Mouse (Mus musculus): ENCODE measurements around the gene Hapln4. TPM values are rescaled to one million over a fixed set of nuclear protein-coding genes. Genes with fewer than 3 reads are reported as not detected.

Hapln4 gene
- total RNA-seq, 2 experiments from 2014 or later = 62.6 to 71.8 TPM

- DNase-seq (ENCODE audit: low spot score in 2 of 2) = peak; percentile 81 to 83
- intact Hi-C loops (cut with DNase I) = no loop called here
These were observed 48.1 kb downstream of the Hapln4 start, which contains the start of gene Nr2c2ap for GRCm38 (mm10) chr8:70131166-70131883. Nr2c2ap (plus strand) TSS chr8:70131333.

- DNase-seq (ENCODE audit: low spot score in 2 of 2) = no peak
- intact Hi-C loops (cut with DNase I) = no loop called here
These were observed 50.8 kb downstream of the Hapln4 start for GRCm38 (mm10) chr8:70134086-70134485.

- intact Hi-C loops (cut with DNase I) = no loop called here
- no peak for DNase-seq (ENCODE audit: low spot score in 2 of 2)
These were observed 51.7 kb downstream of the Hapln4 start for GRCm38 (mm10) chr8:70134931-70135330.

DNA sequence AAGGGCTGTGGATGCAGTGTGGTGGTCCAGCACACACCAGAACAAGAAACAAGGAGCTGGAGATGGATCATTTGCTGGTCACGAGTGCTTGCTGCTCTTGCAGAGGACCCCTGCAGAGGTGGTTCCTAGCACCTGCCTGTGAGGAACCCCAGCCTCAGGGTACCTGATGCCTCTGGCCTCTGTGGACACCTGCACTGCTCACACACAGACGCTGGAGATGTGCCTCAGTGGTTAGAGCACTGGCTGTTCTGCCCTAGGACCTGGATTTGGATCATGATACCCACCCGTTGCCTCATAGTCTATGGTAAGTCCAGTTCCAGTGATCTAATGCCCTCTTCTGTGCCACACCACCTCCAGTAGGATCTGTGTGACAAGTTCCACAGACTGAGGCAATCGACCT, 53.3 kb downstream of the Hapln4 start:
- no peak for DNase-seq (ENCODE audit: low spot score in 2 of 2)
- intact Hi-C loops (cut with DNase I) = no loop called here

- DNase-seq (ENCODE audit: low spot score in 2 of 2) = no peak
- intact Hi-C loops (cut with DNase I) = no loop called here
These were observed 54.6 kb downstream of the Hapln4 start for GRCm38 (mm10) chr8:70137890-70138289.

GRCm38 (mm10) chr8:70139026-70139857, 56.0 kb downstream of the Hapln4 start, which contains the start of the genes Rfxank, Borcs8 and Mef2b:
Rfxank (minus strand) TSS chr8:70139154.
Borcs8 (plus strand) TSS chr8:70139499.
Mef2b (plus strand) TSS chr8:70139711.
- intact Hi-C loops (cut with DNase I) = no loop called here
- peak; percentile 98 to 99 for DNase-seq (ENCODE audit: low spot score in 2 of 2)

DNA sequence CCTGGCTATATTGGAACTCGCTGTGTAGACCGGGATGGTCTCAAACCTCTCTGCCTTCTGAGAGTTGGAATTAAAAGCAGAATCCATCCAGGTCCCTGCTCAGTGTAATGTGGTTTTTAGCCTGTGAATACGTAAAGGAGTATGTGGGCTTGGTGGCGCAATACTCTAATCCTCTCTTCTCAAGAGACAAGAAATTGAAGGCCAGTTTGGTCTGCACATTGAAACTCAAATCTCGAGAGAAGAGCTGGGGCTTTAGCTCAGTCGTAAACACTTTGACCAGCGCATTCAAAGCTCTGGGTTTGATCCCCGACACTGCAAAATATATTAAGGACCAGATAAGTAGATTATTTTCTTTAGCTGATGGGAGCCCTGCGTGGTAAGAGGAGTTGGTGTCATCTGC, 56.7 kb downstream of the Hapln4 start:
- no peak for DNase-seq (ENCODE audit: low spot score in 2 of 2)
- intact Hi-C loops (cut with DNase I) = no loop called here

Small RNAs within 50 kb of the gene (microRNA-seq; reads per million reads assigned to microRNA genes)
- gene Mir7066 = 15.1 to 22.5 reads per million in 2 experiments

Other genes with a start within 250 kb of the Hapln4 start
- gene Cilp2, start 195.8 kb upstream of the Hapln4 start, total RNA-seq (2021) = 1 to 10 TPM in 1 of 2 experiments, under 1 TPM in 1; 0.76 to 1.1 TPM
- gene Tssk6, start 181.3 kb upstream of the Hapln4 start, total RNA-seq (2021) = under 1 TPM; 0.53 to 0.66 TPM
- 100 to 1,000 TPM; 153 to 154 TPM for gene Ndufa13, start 180.9 kb upstream of the Hapln4 start, total RNA-seq (2021)
- gene Yjefn3, start 180.7 kb upstream of the Hapln4 start, total RNA-seq (2021) = 10 to 100 TPM; 21.6 to 23.7 TPM
- 10 to 100 TPM; 24.0 to 27.9 TPM for gene Gatad2a, start 87.1 kb upstream of the Hapln4 start, total RNA-seq (2021)
- 10 to 100 TPM; 78.9 to 80.3 TPM for gene Mau2, start 40.7 kb upstream of the Hapln4 start, total RNA-seq (2021)
- 10 to 100 TPM; 46.5 to 47.5 TPM for gene Sugp1, start 40.6 kb upstream of the Hapln4 start, total RNA-seq (2021)
- gene Tm6sf2, start 10.5 kb upstream of the Hapln4 start, total RNA-seq (2021) = 1 to 10 TPM; 3.0 to 3.4 TPM
- gene Ncan, start 37.4 kb downstream of the Hapln4 start, total RNA-seq (2021) = 100 to 1,000 TPM; 219 to 220 TPM
- gene Nr2c2ap, start 47.9 kb downstream of the Hapln4 start, total RNA-seq (2021) = 10 to 100 TPM; 21.7 to 21.9 TPM
- 10 to 100 TPM; 10.2 to 12.4 TPM for gene Rfxank, start 55.7 kb downstream of the Hapln4 start, total RNA-seq (2021)
- 10 to 100 TPM; 46.8 to 51.0 TPM for gene Borcs8, start 56.0 kb downstream of the Hapln4 start, total RNA-seq (2021)
- under 1 TPM in 1 of 2 experiments, not detected in 1; 0.57 TPM for gene Mef2b, start 56.3 kb downstream of the Hapln4 start, total RNA-seq (2021)
- gene Tmem161a, start 88.9 kb downstream of the Hapln4 start, total RNA-seq (2021) = 10 to 100 TPM; 44.1 to 50.8 TPM
- gene Slc25a42, start 128.8 kb downstream of the Hapln4 start, total RNA-seq (2021) = 10 to 100 TPM; 33.5 to 36.5 TPM
- 100 to 1,000 TPM; 118 to 122 TPM for gene Sugp2, start 150.8 kb downstream of the Hapln4 start, total RNA-seq (2021)
- 10 to 100 TPM; 41.7 to 46.3 TPM for gene Armc6, start 151.0 kb downstream of the Hapln4 start, total RNA-seq (2021)
- 1 to 10 TPM; 6.5 to 9.2 TPM for gene Homer3, start 199.4 kb downstream of the Hapln4 start, total RNA-seq (2021)
- 10 to 100 TPM; 42.3 to 42.5 TPM for gene Ddx49, start 219.0 kb downstream of the Hapln4 start, total RNA-seq (2021)
- gene Cope, start 219.1 kb downstream of the Hapln4 start, total RNA-seq (2021) = 100 to 1,000 TPM; 123 to 125 TPM
- 100 to 1,000 TPM; 105 to 111 TPM for gene Cers1, start 232.3 kb downstream of the Hapln4 start, total RNA-seq (2021)
- gene Gdf1, start 246.4 kb downstream of the Hapln4 start, total RNA-seq (2021) = 10 to 100 TPM; 17.7 to 18.9 TPM

All from left cerebral cortex, postnatal 25 days (tissue).